Mouse (Mus musculus) ES-E14 (cell line): ENCODE results near the gene 6030445D17Rik.

Source experiments
- MAFK ChIP-seq: IDR thresholded peaks from 2 replicates; pipeline ENCODE4 v1.6.1; 2014; ENCODE audit warnings: mild to moderate bottlenecking, low read depth, low read length, inconsistent platforms; ENCODE audit not compliant: insufficient read depth
- ZC3H11A ChIP-seq: IDR thresholded peaks from 2 replicates; pipeline ENCODE4 v1.6.1; 2012; ENCODE audit warnings: low read depth, mild to moderate bottlenecking, inconsistent platforms, low read length, borderline replicate concordance

DNA sequence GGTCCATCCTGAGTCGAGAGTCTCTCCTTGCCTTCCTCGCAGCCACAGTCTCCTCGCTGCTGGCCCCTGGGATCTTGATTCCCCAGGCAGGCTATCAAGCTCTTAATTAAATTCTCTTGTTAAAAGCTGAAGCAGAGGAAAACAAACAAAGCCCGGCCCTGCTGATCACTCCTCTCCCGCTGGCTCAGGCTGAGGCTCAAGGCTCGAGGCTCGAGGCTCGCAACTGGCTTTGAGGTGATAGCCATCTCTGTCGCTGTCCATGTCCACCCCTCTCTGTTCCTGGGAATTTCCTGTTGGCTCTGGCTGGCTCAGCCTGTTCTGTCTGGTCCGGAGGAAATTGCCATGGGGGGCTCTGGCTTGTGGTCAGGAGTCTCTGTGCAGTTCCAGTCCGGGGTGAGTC, 43.1 kb upstream of the 6030445D17Rik start:
- TF ChIP-seq MAFK (no peak), ZC3H11A (no peak)
